Mouse (Mus musculus) forebrain, embryonic 10.5 days (tissue): ENCODE results near the gene Ints4. TPM values are rescaled to one million over a fixed set of nuclear protein-coding genes. Genes with fewer than 3 reads are reported as not detected.
"Not testable (repeated sequence)": the region's sequence is repeated elsewhere in the genome, so short reads cannot be mapped to it uniquely, and the experiment has no call there.

ENCODE experiments used
- DNase-seq: peaks from one replicate; pipeline ENCODE4 v3.0.0-alpha.2; 2017; ENCODE audit warnings: low spot score; ENCODE audit errors: extremely low spot score
- H3K27ac ChIP-seq: fragments of 300-500 bp; sonication (generic); 2 replicates; pipeline ENCODE4 v1.5.1; 2016; ENCODE audit warnings: mild to moderate bottlenecking
- H3K27me3 ChIP-seq: fragments of 300-500 bp; sonication (generic); 2 replicates; pipeline ENCODE4 v1.6.1; 2016; ENCODE audit warnings: mild to moderate bottlenecking; ENCODE audit not compliant: poor library complexity, severe bottlenecking
- H3K36me3 ChIP-seq: fragments of 300-500 bp; sonication (generic); replicated peaks from 2 replicates; pipeline ENCODE4 v1.6.1; 2016; ENCODE audit warnings: mild to moderate bottlenecking, moderate library complexity
- H3K4me1 ChIP-seq: fragments of 300-500 bp; sonication (generic); 2 replicates; pipeline ENCODE4 v1.6.1; 2016
- H3K4me3 ChIP-seq: fragments of 300-500 bp; sonication (generic); 2 replicates; pipeline ENCODE4 v1.5.1; 2016; ENCODE audit warnings: mild to moderate bottlenecking, moderate library complexity
- H3K9me3 ChIP-seq: fragments of 300-500 bp; sonication (generic); 2 replicates; pipeline ENCODE4 v1.6.1; 2016; ENCODE audit warnings: mild to moderate bottlenecking, moderate library complexity
- WGBS: fragments of 180-500 bp; shearing (Covaris S2); methylation state at CpG from one replicate; pipeline ENCODE4 v1.1.7; 2016; 5-methylcytosine and 5-hydroxymethylcytosine counted together
- polyA plus RNA-seq: library from polyadenylated mRNA; unstranded; fragments of >200 nt; fragmentation: Nextera tagmentation; extraction: Ambion mirVana; gene quantifications from 2 replicates; pipeline ENCODE4 v1.2.1, GENCODE M21; 2016

Gene Ints4
- polyA plus RNA-seq, result 63.3 and 69.4 TPM in 2 replicates

GRCm38 (mm10) chr7:97480821-97481339, at the start of gene Ints4:
Ints4 (plus strand) TSS chr7:97480956.
- H3K36me3 ChIP-seq, result peaks cover 16% of the 10 kb centered on the region
- no peaks in the 10 kb centered on the region for H3K27me3 ChIP-seq
- peak within 1 kb of the TSS; percentile 87 for H3K27ac ChIP-seq
- H3K4me3 ChIP-seq, result peak within 1 kb of the TSS; percentile 80
- peaks cover 17% of the 10 kb centered on the region for H3K4me1 ChIP-seq
- no peaks in the 10 kb centered on the region for H3K9me3 ChIP-seq
- WGBS, result under 1% methylated on average over 24 of the region's 24 CpGs
- peak; percentile 91 for DNase-seq

DNA sequence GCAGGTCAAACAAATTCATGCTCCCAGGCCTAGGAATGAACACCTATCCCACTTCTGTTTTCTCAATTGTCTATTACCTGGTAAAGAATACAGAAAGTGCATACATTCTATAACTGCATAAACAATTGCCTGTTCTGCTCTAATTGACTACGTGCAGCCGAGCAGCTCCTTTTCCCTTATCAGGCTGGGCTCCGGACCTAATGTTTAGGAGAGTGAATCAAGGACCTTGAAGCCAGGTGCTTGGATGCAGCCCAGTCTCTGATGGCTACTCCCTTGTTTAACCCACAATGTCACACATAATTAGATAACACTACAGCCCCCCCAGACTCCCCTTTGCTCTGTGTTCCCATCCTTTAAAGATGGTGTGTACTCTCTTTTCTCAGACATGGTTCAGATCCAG, 47.2 kb upstream of the Ints4 start:
- H3K4me3 ChIP-seq, H3K27ac ChIP-seq, DNase-seq, H3K9me3 ChIP-seq, H3K27me3 ChIP-seq, H3K36me3 ChIP-seq: not testable (repeated sequence)
- 95% methylated on average over 3 of the region's 3 CpGs for WGBS
- H3K4me1 ChIP-seq, result peaks cover 20% of the 10 kb centered on the region

GRCm38 (mm10) chr7:97434517-97434916, 46.2 kb upstream of the Ints4 start:
- no peak overlapping the region for H3K27ac ChIP-seq
- no peaks in the 10 kb centered on the region for H3K9me3 ChIP-seq
- 85% methylated on average over 10 of the region's 10 CpGs for WGBS
- no peaks in the 10 kb centered on the region for H3K27me3 ChIP-seq
- no peak for DNase-seq
- no peaks in the 10 kb centered on the region for H3K36me3 ChIP-seq
- H3K4me3 ChIP-seq, result no peak overlapping the region
- H3K4me1 ChIP-seq, result peaks cover 13% of the 10 kb centered on the region

DNA sequence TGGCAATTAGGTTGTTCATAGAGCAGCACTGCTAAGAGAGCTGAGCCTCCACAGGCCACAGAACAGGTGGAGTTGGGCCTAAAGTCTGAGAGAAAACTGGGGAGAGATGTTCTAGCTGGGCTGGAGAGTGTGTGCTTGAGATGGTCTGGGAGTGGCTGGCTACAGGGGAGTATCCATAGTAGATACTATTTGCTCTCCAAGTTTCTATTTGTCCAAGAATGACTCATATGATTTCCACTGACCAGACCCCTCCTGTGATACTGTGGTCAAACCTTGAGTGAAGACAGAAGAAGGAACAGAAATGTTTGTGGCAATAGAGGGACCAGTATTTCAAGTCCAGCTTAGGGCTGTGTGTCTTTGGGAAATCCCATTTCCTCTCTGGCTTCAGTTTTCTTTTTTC, 41.8 kb upstream of the Ints4 start:
- Histone ChIP-seq H3K9me3 (peaks cover 6% of the 10 kb centered on the region; the same call in 1 of the 2 replicates), H3K4me3 (no peak overlapping the region), H3K4me1 (no peaks in the 10 kb centered on the region), H3K27ac (no peak overlapping the region), H3K36me3 (no peaks in the 10 kb centered on the region), H3K27me3 (no peaks in the 10 kb centered on the region)
- DNase-seq, result no peak

GRCm38 (mm10) chr7:97446171-97446925, 34.4 kb upstream of the Ints4 start:
- H3K4me3 ChIP-seq, result no peak overlapping the region
- 50% methylated on average over 6 of the region's 6 CpGs for WGBS
- H3K4me1 ChIP-seq, result peaks cover 8% of the 10 kb centered on the region; the same call in 1 of the 2 replicates
- no peaks in the 10 kb centered on the region for H3K27me3 ChIP-seq
- H3K36me3 ChIP-seq, result no peaks in the 10 kb centered on the region
- peak overlapping the region; percentile 27; the same call in 1 of the 2 replicates for H3K27ac ChIP-seq
- DNase-seq, result no peak
- peaks cover 3% of the 10 kb centered on the region; the same call in 1 of the 2 replicates for H3K9me3 ChIP-seq

DNA sequence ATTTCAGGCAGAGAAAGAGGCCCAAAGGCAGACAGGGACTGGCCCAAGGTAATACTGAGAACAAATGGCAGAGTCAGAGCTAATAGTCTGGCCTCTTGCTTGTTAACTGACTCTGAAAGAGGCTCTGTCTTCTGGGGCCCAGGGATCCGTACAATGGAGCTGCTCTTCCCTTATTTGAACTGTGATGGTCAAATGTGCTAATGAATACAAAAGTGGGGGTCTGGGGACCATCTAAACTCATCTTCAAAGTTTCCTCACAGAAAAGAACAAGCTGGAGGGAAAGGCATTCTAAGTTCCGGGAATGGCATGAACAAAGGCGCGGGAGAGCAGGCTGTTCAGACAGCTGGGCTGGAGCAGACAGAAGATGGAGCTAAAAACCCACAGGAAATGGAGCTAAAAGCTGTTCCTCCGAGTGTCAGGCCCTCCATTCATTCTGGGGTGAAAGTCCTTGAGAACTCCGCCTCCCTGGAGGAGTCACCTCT, 33.7 kb upstream of the Ints4 start:
- Histone ChIP-seq H3K4me3 (no peak overlapping the region), H3K9me3 (no peaks in the 10 kb centered on the region; the same call in 1 of the 2 replicates), H3K4me1 (peaks cover 8% of the 10 kb centered on the region; the same call in 1 of the 2 replicates), H3K36me3 (no peaks in the 10 kb centered on the region), H3K27me3 (peaks cover 1% of the 10 kb centered on the region; the same call in 1 of the 2 replicates), H3K27ac (peak overlapping the region; percentile 27; the same call in 1 of the 2 replicates)
- DNase-seq, result no peak
- 59% methylated on average over 6 of the region's 6 CpGs for WGBS

GRCm38 (mm10) chr7:97451023-97451422, 29.7 kb upstream of the Ints4 start, which contains the start of gene Kctd14:
Kctd14 (plus strand) TSS chr7:97451323.
- WGBS, result 77% methylated on average over 2 of the region's 2 CpGs

GRCm38 (mm10) chr7:97452196-97452595, 28.6 kb upstream of the Ints4 start:
- no peaks in the 10 kb centered on the region for H3K36me3 ChIP-seq
- WGBS, result 88% methylated on average over 6 of the region's 6 CpGs
- H3K9me3 ChIP-seq, result no peaks in the 10 kb centered on the region; the same call in 1 of the 2 replicates
- peaks cover 21% of the 10 kb centered on the region for H3K27me3 ChIP-seq
- DNase-seq, result no peak
- no peak overlapping the region for H3K4me3 ChIP-seq
- H3K27ac ChIP-seq, result no peak overlapping the region
- peaks cover 14% of the 10 kb centered on the region for H3K4me1 ChIP-seq

More at GRCm38 (mm10) chr7:97451023-97451422, 29.7 kb upstream of the Ints4 start, which contains the start of gene Kctd14:
- H3K36me3 ChIP-seq, H3K27ac ChIP-seq, H3K9me3 ChIP-seq, DNase-seq, H3K4me3 ChIP-seq: not testable (repeated sequence)
- peaks cover 21% of the 10 kb centered on the region for H3K27me3 ChIP-seq
- peaks cover 19% of the 10 kb centered on the region for H3K4me1 ChIP-seq

GRCm38 (mm10) chr7:97453141-97453921, 27.4 kb upstream of the Ints4 start:
- peak overlapping the region; percentile 79 for H3K27ac ChIP-seq
- H3K4me1 ChIP-seq, result peaks cover 12% of the 10 kb centered on the region
- H3K4me3 ChIP-seq, result peak overlapping the region; percentile 55
- DNase-seq, result peak; percentile 32
- WGBS, result 10% methylated on average over 27 of the region's 27 CpGs
- H3K9me3 ChIP-seq, result no peaks in the 10 kb centered on the region; the same call in 1 of the 2 replicates
- H3K27me3 ChIP-seq, result peaks cover 21% of the 10 kb centered on the region
- no peaks in the 10 kb centered on the region for H3K36me3 ChIP-seq

GRCm38 (mm10) chr7:97454795-97455194, 26.0 kb upstream of the Ints4 start:
- Histone ChIP-seq H3K4me1 (peaks cover 12% of the 10 kb centered on the region), H3K36me3 (no peaks in the 10 kb centered on the region), H3K4me3 (no peak overlapping the region), H3K9me3 (no peaks in the 10 kb centered on the region), H3K27me3 (peaks cover 21% of the 10 kb centered on the region), H3K27ac (no peak overlapping the region)
- 93% methylated on average over 10 of the region's 10 CpGs for WGBS
- DNase-seq, result no peak

- peaks cover 21% of the 10 kb centered on the region for H3K27me3 ChIP-seq
- no peaks in the 10 kb centered on the region for H3K36me3 ChIP-seq
- no peak overlapping the region for H3K4me3 ChIP-seq
- 78% methylated on average over 3 of the region's 3 CpGs for WGBS
- no peak overlapping the region for H3K27ac ChIP-seq
- H3K9me3 ChIP-seq, result no peaks in the 10 kb centered on the region
- no peak for DNase-seq
- peaks cover 12% of the 10 kb centered on the region for H3K4me1 ChIP-seq
Measured at GRCm38 (mm10) chr7:97455577-97455976, 25.2 kb upstream of the Ints4 start.

GRCm38 (mm10) chr7:97473001-97473400, 7.8 kb upstream of the Ints4 start:
- Histone ChIP-seq H3K36me3 (no peaks in the 10 kb centered on the region), H3K27ac (no peak overlapping the region), H3K4me1 (no peaks in the 10 kb centered on the region), H3K27me3 (no peaks in the 10 kb centered on the region), H3K4me3 (no peak overlapping the region), H3K9me3 (no peaks in the 10 kb centered on the region)
- DNase-seq, result no peak
- WGBS, result 89% methylated on average over 5 of the region's 5 CpGs
